Mouse (Mus musculus): Measurements from ENCODE around the gene Kcp. TPM values are rescaled to one million over a fixed set of nuclear protein-coding genes. Genes with fewer than 3 reads are reported as not detected.
A peak's percentile ranks its signal among the peaks of the same experiment; 100 is the strongest.

Kcp gene
- polyA plus RNA-seq, 1 experiment, result 10.1 TPM

DNA sequence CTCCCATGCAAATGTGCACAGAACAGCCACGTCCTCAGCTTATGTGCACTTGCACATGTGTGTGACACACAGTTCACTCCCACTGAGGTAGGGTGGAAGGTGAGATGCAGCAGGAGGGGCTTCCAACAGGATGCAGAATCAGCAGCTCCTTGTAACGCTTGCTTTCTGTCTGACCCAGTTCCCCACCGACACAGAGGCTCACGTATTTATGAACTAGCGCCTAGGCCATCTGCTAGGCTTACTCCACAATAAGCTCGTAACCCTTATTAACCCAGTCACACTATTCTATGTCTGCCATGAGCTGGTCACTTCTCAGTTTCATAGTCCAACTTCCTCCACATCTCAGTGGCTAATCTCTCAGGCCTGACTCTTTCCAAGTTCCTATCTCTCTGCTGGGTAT is 32.5 kb upstream of the Kcp start:
- 93% methylated on average over 6 of the region's 6 CpGs for WGBS
- Histone ChIP-seq H3K4me1 (ENCODE audit: control insufficient read depth, insufficient read depth, insufficient read length) (no peaks in the 10 kb centered on the region; the same call in 1 of the 2 replicates), H3K36me3 (ENCODE audit: control insufficient read depth, insufficient read depth, low read length) (peaks cover 36% of the 10 kb centered on the region), H3K27me3 (ENCODE audit: control insufficient read depth, insufficient read depth, low read length) (no peaks in the 10 kb centered on the region), H3K27ac (ENCODE audit: insufficient read depth, low read length) (no peak overlapping the region), H3K4me3 (ENCODE audit: extremely low read depth, insufficient read depth, insufficient read length) (no peak overlapping the region)
- DNase-seq (ENCODE audit: low read depth in 1 of 2, low spot score in 2 of 2), result no peak
- TF ChIP-seq POLR2A (IDR thresholded peaks at IDR 0.05; ENCODE audit: low read depth, low read length) (no peak), CTCF (IDR thresholded peaks at IDR 0.05; ENCODE audit: extremely low read depth, insufficient read depth, insufficient read length, insufficient replicate concordance) (no peak)

DNA sequence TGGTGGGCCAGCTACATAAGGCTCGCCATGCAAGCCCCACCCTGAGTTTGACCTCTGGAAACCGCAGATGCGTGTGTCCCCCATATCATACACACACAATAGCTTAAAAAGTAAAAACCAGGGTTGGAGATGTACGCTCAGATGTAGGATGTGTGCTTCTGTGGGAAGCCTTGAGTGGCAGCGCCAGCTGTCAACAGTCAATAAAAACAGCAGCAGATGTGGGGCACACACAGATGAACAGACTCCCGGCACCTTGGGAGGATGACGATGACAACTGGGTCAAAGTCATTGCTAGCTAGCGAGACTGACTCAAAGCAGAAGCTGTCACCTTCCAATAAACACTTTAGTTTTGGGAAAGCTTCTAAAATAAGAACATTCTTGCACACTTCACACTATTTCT is 31.8 kb upstream of the Kcp start:
- Histone ChIP-seq H3K36me3 (ENCODE audit: control insufficient read depth, insufficient read depth, low read length) (peaks cover 38% of the 10 kb centered on the region), H3K4me1 (ENCODE audit: control insufficient read depth, insufficient read depth, insufficient read length) (no peaks in the 10 kb centered on the region; the same call in 1 of the 2 replicates), H3K27me3 (ENCODE audit: control insufficient read depth, insufficient read depth, low read length) (no peaks in the 10 kb centered on the region), H3K4me3 (ENCODE audit: extremely low read depth, insufficient read depth, insufficient read length) (no peak overlapping the region), H3K27ac (ENCODE audit: insufficient read depth, low read length) (no peak overlapping the region)
- WGBS, result 91% methylated on average over 8 of the region's 8 CpGs
- no peak for TF ChIP-seq CTCF (IDR thresholded peaks at IDR 0.05; ENCODE audit: extremely low read depth, insufficient read depth, insufficient read length, insufficient replicate concordance)
- TF ChIP-seq POLR2A (IDR thresholded peaks at IDR 0.05; ENCODE audit: low read depth, low read length), result no peak
- no peak for DNase-seq (ENCODE audit: low read depth in 1 of 2, low spot score in 2 of 2)

DNA sequence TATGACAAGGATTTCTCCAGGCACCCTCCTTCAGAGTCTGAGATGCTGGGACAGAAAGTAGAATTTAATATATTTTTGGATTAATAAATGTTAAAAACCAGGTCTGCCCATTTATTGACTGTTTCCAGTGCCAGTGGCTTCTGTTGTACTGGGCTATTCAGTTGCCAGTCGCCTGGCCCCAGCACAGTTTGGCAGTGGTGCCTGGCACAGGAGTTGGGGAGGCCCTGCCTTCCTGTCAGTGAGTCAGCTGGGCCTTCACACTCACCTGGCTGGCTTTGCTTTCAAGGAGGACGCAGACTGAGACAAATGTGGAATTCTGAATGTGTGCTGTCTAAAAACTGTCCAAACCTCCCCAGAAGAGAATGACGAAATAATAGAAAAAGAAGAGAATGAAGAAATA is 29.5 kb upstream of the Kcp start:
- Histone ChIP-seq H3K27me3 (ENCODE audit: control insufficient read depth, insufficient read depth, low read length) (no peaks in the 10 kb centered on the region), H3K4me3 (ENCODE audit: extremely low read depth, insufficient read depth, insufficient read length) (no peak overlapping the region), H3K27ac (ENCODE audit: insufficient read depth, low read length) (no peak overlapping the region), H3K36me3 (ENCODE audit: control insufficient read depth, insufficient read depth, low read length) (peaks cover 41% of the 10 kb centered on the region), H3K4me1 (ENCODE audit: control insufficient read depth, insufficient read depth, insufficient read length) (peaks cover 4% of the 10 kb centered on the region; the same call in 1 of the 2 replicates)
- 88% methylated on average over 3 of the region's 3 CpGs for WGBS
- no peak for DNase-seq (ENCODE audit: low read depth in 1 of 2, low spot score in 2 of 2)
- TF ChIP-seq CTCF (IDR thresholded peaks at IDR 0.05; ENCODE audit: extremely low read depth, insufficient read depth, insufficient read length, insufficient replicate concordance), result no peak

DNA sequence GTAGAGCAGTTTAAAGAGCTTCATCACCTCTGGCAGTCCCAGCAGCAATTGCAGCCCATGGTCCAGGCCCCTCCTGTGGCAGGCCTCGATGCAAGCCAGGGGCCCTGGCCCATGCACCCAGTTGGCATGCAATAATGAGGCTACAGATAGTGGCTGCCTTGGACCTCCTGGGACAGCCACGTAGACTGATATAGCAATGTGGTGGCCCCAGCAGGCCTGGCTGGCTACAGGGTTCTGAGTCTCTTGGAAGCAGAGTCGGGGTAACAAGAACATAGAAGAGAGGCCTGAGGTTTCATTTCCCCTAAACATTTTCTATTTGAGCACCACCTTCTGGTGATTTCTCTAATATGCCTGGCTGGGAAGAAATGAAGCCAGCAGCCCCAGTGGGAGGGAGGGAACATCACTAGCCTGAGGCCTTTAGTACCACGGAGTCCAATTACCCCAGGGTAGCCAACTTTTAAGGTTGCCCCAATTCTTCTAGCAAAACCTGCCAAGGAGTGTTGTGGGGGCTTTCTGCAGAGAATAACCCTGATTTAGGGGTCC is 29.0 kb upstream of the Kcp start:
- WGBS, result 44% methylated on average over 4 of the region's 4 CpGs
- Histone ChIP-seq H3K36me3 (ENCODE audit: control insufficient read depth, insufficient read depth, low read length) (peaks cover 44% of the 10 kb centered on the region), H3K4me1 (ENCODE audit: control insufficient read depth, insufficient read depth, insufficient read length) (peaks cover 4% of the 10 kb centered on the region; the same call in 1 of the 2 replicates), H3K4me3 (ENCODE audit: extremely low read depth, insufficient read depth, insufficient read length) (no peak overlapping the region), H3K27me3 (ENCODE audit: control insufficient read depth, insufficient read depth, low read length) (no peaks in the 10 kb centered on the region), H3K27ac (ENCODE audit: insufficient read depth, low read length) (peak overlapping the region; percentile 23)
- DNase-seq (ENCODE audit: low read depth in 1 of 2, low spot score in 2 of 2), result no peak
- TF ChIP-seq POLR2A (IDR thresholded peaks at IDR 0.05; ENCODE audit: low read depth, low read length) (no peak), CTCF (IDR thresholded peaks at IDR 0.05; ENCODE audit: extremely low read depth, insufficient read depth, insufficient read length, insufficient replicate concordance) (peak; percentile 33; the same call in 1 of the 2 replicates)

DNA sequence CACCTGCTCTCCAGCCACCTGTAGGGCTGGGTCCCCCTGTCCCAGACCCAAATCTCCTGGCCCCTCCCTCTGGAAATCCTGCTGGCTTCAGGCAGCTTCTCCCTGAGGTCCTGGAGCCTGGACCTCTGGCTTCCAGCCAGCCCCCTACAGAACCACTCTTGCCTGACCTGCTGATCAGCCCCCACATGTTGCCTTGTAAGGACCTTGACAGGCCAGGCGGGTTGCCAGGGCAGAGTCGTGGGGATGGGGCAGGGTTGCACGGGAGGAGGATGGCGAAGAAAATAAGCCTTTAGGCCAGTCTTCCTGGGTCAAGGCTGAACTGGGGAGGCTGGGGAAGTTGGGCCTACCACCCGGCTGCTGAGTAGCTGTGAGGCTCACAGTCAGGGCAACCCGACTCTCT is 27.6 kb upstream of the Kcp start:
- Histone ChIP-seq H3K36me3 (ENCODE audit: control insufficient read depth, insufficient read depth, low read length) (peaks cover 47% of the 10 kb centered on the region), H3K4me1 (ENCODE audit: control insufficient read depth, insufficient read depth, insufficient read length) (peaks cover 14% of the 10 kb centered on the region; the same call in 1 of the 2 replicates), H3K27me3 (ENCODE audit: control insufficient read depth, insufficient read depth, low read length) (no peaks in the 10 kb centered on the region), H3K4me3 (ENCODE audit: extremely low read depth, insufficient read depth, insufficient read length) (no peak overlapping the region), H3K27ac (ENCODE audit: insufficient read depth, low read length) (no peak overlapping the region)
- 81% methylated on average over 6 of the region's 6 CpGs for WGBS
- TF ChIP-seq POLR2A (IDR thresholded peaks at IDR 0.05; ENCODE audit: low read depth, low read length) (no peak), CTCF (IDR thresholded peaks at IDR 0.05; ENCODE audit: extremely low read depth, insufficient read depth, insufficient read length, insufficient replicate concordance) (no peak)
- DNase-seq (ENCODE audit: low read depth in 1 of 2, low spot score in 2 of 2), result no peak

DNA sequence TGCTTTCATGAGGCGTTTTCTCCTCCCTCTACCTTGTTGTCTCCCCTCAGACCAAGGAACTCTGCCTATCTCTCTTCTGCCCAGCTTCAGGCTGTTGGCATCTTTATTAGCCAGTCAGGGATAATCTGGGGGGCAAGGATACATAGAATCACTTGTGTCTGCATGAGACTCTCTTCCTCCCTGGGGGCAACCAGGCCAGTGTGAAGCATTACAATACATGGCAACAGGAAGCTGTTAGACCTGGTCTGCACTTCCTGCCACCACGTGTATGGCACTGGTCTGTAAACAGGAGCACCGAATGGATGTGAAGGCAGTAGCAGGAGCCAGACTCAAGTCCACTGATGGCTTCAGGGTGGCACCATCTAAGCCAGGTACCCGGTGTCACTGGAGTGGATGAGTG is 22.3 kb upstream of the Kcp start:
- Histone ChIP-seq H3K27me3 (ENCODE audit: control insufficient read depth, insufficient read depth, low read length) (no peaks in the 10 kb centered on the region; the same call in 1 of the 2 replicates), H3K4me1 (ENCODE audit: control insufficient read depth, insufficient read depth, insufficient read length) (peaks cover 18% of the 10 kb centered on the region; the same call in 1 of the 2 replicates), H3K36me3 (ENCODE audit: control insufficient read depth, insufficient read depth, low read length) (peaks cover 30% of the 10 kb centered on the region), H3K4me3 (ENCODE audit: extremely low read depth, insufficient read depth, insufficient read length) (peak overlapping the region; percentile 47), H3K27ac (ENCODE audit: insufficient read depth, low read length) (peak overlapping the region; percentile 95)
- DNase-seq (ENCODE audit: low read depth in 1 of 2, low spot score in 2 of 2), result peak in 1 of 2 experiments; percentile 59
- no peak for TF ChIP-seq POLR2A (IDR thresholded peaks at IDR 0.05; ENCODE audit: low read depth, low read length)
- no peak for TF ChIP-seq CTCF (IDR thresholded peaks at IDR 0.05; ENCODE audit: extremely low read depth, insufficient read depth, insufficient read length, insufficient replicate concordance)
- WGBS, result 25% methylated on average over 4 of the region's 4 CpGs

DNA sequence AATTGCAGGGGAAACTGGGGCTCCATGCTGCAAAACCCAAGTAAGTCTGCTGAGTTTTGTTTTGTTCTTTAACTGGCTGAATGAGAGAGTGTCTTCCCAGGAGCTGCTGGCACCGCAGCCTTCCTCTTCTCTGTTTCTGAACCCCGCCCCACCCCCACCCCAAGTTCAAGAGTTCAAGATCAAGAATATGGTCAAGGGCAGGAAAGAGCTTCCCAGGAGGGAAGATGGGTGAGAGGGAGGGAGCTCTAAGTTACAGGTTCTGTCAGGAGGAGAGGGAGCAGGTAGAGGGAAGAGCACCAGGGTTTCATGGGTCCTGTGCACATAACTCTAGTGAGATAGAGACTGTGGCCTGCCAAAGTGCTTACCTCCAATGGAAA is 21.7 kb upstream of the Kcp start:
- no peak for DNase-seq (ENCODE audit: low read depth in 1 of 2, low spot score in 2 of 2)
- Histone ChIP-seq H3K27ac (ENCODE audit: insufficient read depth, low read length) (peak overlapping the region; percentile 95), H3K27me3 (ENCODE audit: control insufficient read depth, insufficient read depth, low read length) (no peaks in the 10 kb centered on the region; the same call in 1 of the 2 replicates), H3K4me1 (ENCODE audit: control insufficient read depth, insufficient read depth, insufficient read length) (peaks cover 18% of the 10 kb centered on the region; the same call in 1 of the 2 replicates), H3K4me3 (ENCODE audit: extremely low read depth, insufficient read depth, insufficient read length) (peak overlapping the region; percentile 69), H3K36me3 (ENCODE audit: control insufficient read depth, insufficient read depth, low read length) (peaks cover 25% of the 10 kb centered on the region)
- TF ChIP-seq POLR2A (IDR thresholded peaks at IDR 0.05; ENCODE audit: low read depth, low read length) (no peak), CTCF (IDR thresholded peaks at IDR 0.05; ENCODE audit: extremely low read depth, insufficient read depth, insufficient read length, insufficient replicate concordance) (no peak)
- 0% methylated on average over 2 of the region's 2 CpGs for WGBS
